Mouse (Mus musculus): ENCODE data around the gene Grap2. TPM values are rescaled to one million over a fixed set of nuclear protein-coding genes. Genes with fewer than 3 reads are reported as not detected.

Grap2 gene
- 0.79 and 1.3 TPM in 2 replicates for polyA plus RNA-seq (2012; rRNA removed; ENCODE audit: low replicate concordance)

GRCm38 (mm10) chr15:80572291-80572690 lies at the start of gene Grap2:
Grap2 (plus strand) TSS chr15:80572594.

GRCm38 (mm10) chr15:80565106-80565665 lies 7.2 kb upstream of the Grap2 start, which contains the start of gene Enthd1:
Enthd1 (minus strand) TSS chr15:80565156.

GRCm38 (mm10) chr15:80671295-80672252 lies 99.2 kb downstream of the Grap2 start, which contains the start of gene Fam83f:
Fam83f (plus strand) TSS chr15:80671847.

Other genes starting within 250 kb of the Grap2 start
- gene Enthd1, start 7.4 kb upstream of the Grap2 start, polyA plus RNA-seq (2012; rRNA removed; ENCODE audit: low replicate concordance): 0.04 TPM in 1 of 2 replicates, not detected in the other
- gene Fam83f, start 99.3 kb downstream of the Grap2 start, polyA plus RNA-seq (2012; rRNA removed; ENCODE audit: low replicate concordance): 1.4 and 2.0 TPM in 2 replicates
- 9.4 and 17.1 TPM in 2 replicates for gene Tnrc6b, start 138.7 kb downstream of the Grap2 start, polyA plus RNA-seq (2012; rRNA removed; ENCODE audit: low replicate concordance)

Measured in subcutaneous adipose tissue, adult 2 months (tissue).